Mouse (Mus musculus): ENCODE data around the gene Olfr1347. TPM values are rescaled to one million over a fixed set of nuclear protein-coding genes. Genes with fewer than 3 reads are reported as not detected.

Gene Olfr1347
- polyA plus RNA-seq, 1 experiment from 2014 or later: not detected

DNA sequence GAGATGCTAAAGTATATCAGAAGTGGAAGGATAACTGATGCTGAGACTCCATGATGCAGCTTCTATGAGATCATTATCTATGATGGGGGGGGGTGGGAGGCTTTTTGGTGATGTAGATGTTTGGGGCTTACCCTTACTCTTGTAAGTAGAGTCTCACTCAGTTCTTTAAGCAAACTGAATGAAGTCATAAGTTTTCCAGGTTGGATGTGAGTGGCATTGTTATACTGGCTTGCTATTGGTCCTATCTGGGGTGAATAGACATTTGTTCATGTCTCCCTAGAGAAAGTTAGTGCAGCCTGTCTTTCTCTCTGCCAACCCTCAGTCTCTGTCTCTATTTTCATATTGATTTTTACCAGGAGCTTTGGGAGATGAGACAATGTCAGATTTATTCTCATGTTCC is 43.7 kb downstream of the Olfr1347 start, which contains the start of gene Olfr1336:
Gene Olfr1336, plus strand, starts transcription at position 301 of the 400 bp plus-strand sequence.
- Histone ChIP-seq H3K9me3 (ENCODE audit: control insufficient read depth, low read length) (no peaks in the 10 kb centered on the region), H3K4me2 (ENCODE audit: low read depth, low read length) (no peak within 1 kb of the TSS), H3K36me3 (ENCODE audit: control insufficient read depth, insufficient read depth, low read length) (no peaks in the 10 kb centered on the region), H3K27ac (ENCODE audit: low read length) (no peak within 1 kb of the TSS), H3K9ac (ENCODE audit: low read depth, low read length) (no peak within 1 kb of the TSS), H3K4me3 (ENCODE audit: low read length) (no peak within 1 kb of the TSS), H3K27me3 (replicated peaks; ENCODE audit: control insufficient read depth, insufficient read depth, low read length) (no peaks in the 10 kb centered on the region), H3K4me1 (ENCODE audit: control insufficient read depth, insufficient read depth, low read length) (no peaks in the 10 kb centered on the region)
- ATAC-seq: no peak

DNA sequence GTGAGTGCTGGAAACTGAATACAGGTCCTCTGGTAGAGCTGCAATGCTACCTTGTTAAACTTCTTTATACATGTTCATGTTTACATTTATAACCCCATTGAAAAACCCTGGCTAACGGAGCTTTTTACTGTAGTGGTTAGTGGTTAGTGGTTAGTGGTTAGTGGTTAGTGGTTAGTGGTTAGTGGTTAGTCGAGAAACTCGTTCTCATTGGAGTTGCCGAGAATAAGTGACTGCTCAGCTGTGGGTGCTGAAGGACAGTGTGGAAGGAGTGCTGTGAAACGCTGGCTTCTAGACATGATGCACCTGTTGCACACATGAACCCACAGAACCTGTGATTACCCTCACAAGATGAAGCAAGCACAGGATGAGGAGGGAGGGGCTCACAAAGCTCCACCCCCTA is 51.8 kb downstream of the Olfr1347 start:
- H3K4me2 ChIP-seq (ENCODE audit: low read depth, low read length): no peak overlapping the region
- no peak overlapping the region for H3K9ac ChIP-seq (ENCODE audit: low read depth, low read length)
- 78% methylated on average over 5 of the region's 5 CpGs for WGBS
- no peaks in the 10 kb centered on the region for H3K9me3 ChIP-seq (ENCODE audit: control insufficient read depth, low read length)
- no peaks in the 10 kb centered on the region for H3K36me3 ChIP-seq (ENCODE audit: control insufficient read depth, insufficient read depth, low read length)
- H3K4me1 ChIP-seq (ENCODE audit: control insufficient read depth, insufficient read depth, low read length): no peaks in the 10 kb centered on the region
- H3K27me3 ChIP-seq (replicated peaks; ENCODE audit: control insufficient read depth, insufficient read depth, low read length): no peaks in the 10 kb centered on the region
- no peak for ATAC-seq
- H3K27ac ChIP-seq (ENCODE audit: low read length): no peak overlapping the region
- no peak overlapping the region for H3K4me3 ChIP-seq (ENCODE audit: low read length)

DNA sequence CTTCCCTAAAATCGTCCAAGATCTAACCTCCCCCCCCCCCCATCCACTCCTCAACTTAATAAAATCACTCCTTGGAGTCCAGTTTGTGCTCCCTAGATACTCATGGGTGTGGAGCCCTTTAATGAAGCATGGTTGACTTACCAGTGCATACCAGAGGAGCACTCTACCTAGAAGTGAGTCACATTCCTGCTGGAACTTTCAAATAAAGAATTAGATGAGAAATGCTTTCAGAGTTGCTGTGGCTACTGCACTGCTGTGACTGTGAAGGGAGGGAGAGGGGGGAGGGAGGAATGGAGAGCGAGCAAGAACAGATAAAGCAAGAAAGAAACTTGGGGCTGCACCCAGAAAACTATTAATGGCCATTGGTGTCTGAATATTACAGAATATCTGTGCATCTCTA is 58.4 kb downstream of the Olfr1347 start:
- WGBS: 59% methylated on average over 2 of the region's 2 CpGs
- Histone ChIP-seq H3K27ac (ENCODE audit: low read length) (no peak overlapping the region), H3K4me2 (ENCODE audit: low read depth, low read length) (no peak overlapping the region), H3K4me1 (ENCODE audit: control insufficient read depth, insufficient read depth, low read length) (no peaks in the 10 kb centered on the region), H3K9ac (ENCODE audit: low read depth, low read length) (no peak overlapping the region), H3K9me3 (ENCODE audit: control insufficient read depth, low read length) (no peaks in the 10 kb centered on the region), H3K4me3 (ENCODE audit: low read length) (no peak overlapping the region), H3K36me3 (ENCODE audit: control insufficient read depth, insufficient read depth, low read length) (no peaks in the 10 kb centered on the region), H3K27me3 (replicated peaks; ENCODE audit: control insufficient read depth, insufficient read depth, low read length) (no peaks in the 10 kb centered on the region)
- ATAC-seq: no peak

DNA sequence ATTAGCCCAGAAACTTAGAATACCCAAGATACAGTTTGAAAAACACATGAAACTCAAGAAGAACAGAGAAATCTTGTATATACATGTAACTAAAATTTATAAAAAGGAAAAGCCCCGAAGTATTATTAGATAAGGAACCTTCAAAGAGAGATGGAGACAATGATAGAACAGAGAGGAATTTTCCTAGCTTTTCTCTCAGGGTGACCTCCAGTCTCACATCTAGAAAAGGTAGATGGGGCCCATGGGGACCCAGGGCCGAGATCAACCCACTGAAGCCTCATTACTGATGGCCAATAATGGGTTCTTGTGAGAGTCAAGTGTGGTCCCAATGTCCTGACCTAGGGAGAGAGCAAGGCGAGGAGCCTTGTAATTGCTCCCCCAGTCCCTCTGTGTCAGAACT is 61.2 kb downstream of the Olfr1347 start, which contains the start of gene Olfr1344:
Gene Olfr1344, plus strand, starts transcription at position 301 of the 400 bp plus-strand sequence.
- WGBS: 77% methylated on average over 3 of the region's 3 CpGs

More for the DNA sequence above, 61.2 kb downstream of the Olfr1347 start, which contains the start of gene Olfr1344:
- Histone ChIP-seq H3K4me2 (ENCODE audit: low read depth, low read length) (no peak within 1 kb of the TSS), H3K4me3 (ENCODE audit: low read length) (no peak within 1 kb of the TSS), H3K9ac (ENCODE audit: low read depth, low read length) (no peak within 1 kb of the TSS), H3K9me3 (ENCODE audit: control insufficient read depth, low read length) (no peaks in the 10 kb centered on the region), H3K36me3 (ENCODE audit: control insufficient read depth, insufficient read depth, low read length) (no peaks in the 10 kb centered on the region), H3K4me1 (ENCODE audit: control insufficient read depth, insufficient read depth, low read length) (no peaks in the 10 kb centered on the region), H3K27ac (ENCODE audit: low read length) (no peak within 1 kb of the TSS), H3K27me3 (replicated peaks; ENCODE audit: control insufficient read depth, insufficient read depth, low read length) (no peaks in the 10 kb centered on the region)
- ATAC-seq: no peak

Other genes starting within 250 kb of the Olfr1347 start
- gene Epp13, start 247.0 kb downstream of the Olfr1347 start, polyA plus RNA-seq (2015; fragmentation: Nextera tagmentation; extraction: Ambion mirVana): not detected in 2 replicates
- gene Zfp667, start 213.2 kb downstream of the Olfr1347 start, polyA plus RNA-seq (2015; fragmentation: Nextera tagmentation; extraction: Ambion mirVana): 5.1 and 5.4 TPM in 2 replicates
- 2.8 and 2.9 TPM in 2 replicates for gene Zfp583, start 168.5 kb downstream of the Olfr1347 start, polyA plus RNA-seq (2015; fragmentation: Nextera tagmentation; extraction: Ambion mirVana)
- gene Gm3854, start 156.0 kb downstream of the Olfr1347 start, polyA plus RNA-seq (2015; fragmentation: Nextera tagmentation; extraction: Ambion mirVana): 0.95 and 1.3 TPM in 2 replicates
- 1.6 and 2.1 TPM in 2 replicates for gene Zfp78, start 136.5 kb downstream of the Olfr1347 start, polyA plus RNA-seq (2015; fragmentation: Nextera tagmentation; extraction: Ambion mirVana)
- gene Zfp28, start 116.5 kb downstream of the Olfr1347 start, polyA plus RNA-seq (2015; fragmentation: Nextera tagmentation; extraction: Ambion mirVana): 6.1 and 7.6 TPM in 2 replicates
- 0.11 and 0.39 TPM in 2 replicates for gene Smim17, start 101.0 kb downstream of the Olfr1347 start, polyA plus RNA-seq (2015; fragmentation: Nextera tagmentation; extraction: Ambion mirVana)
- gene Gm20715, start 89.5 kb downstream of the Olfr1347 start, polyA plus RNA-seq (2015; fragmentation: Nextera tagmentation; extraction: Ambion mirVana): not detected in 2 replicates
- gene Olfr1344, start 61.1 kb downstream of the Olfr1347 start, polyA plus RNA-seq (2015; fragmentation: Nextera tagmentation; extraction: Ambion mirVana): not detected in 2 replicates
- gene Olfr1336, start 43.6 kb downstream of the Olfr1347 start, polyA plus RNA-seq (2015; fragmentation: Nextera tagmentation; extraction: Ambion mirVana): not detected in 2 replicates
- not detected in 2 replicates for gene Olfr1346, start 32.7 kb downstream of the Olfr1347 start, polyA plus RNA-seq (2015; fragmentation: Nextera tagmentation; extraction: Ambion mirVana)
- gene Olfr5, start 12.8 kb downstream of the Olfr1347 start, polyA plus RNA-seq (2015; fragmentation: Nextera tagmentation; extraction: Ambion mirVana): not detected in 2 replicates
- gene Olfr1348, start 9.0 kb upstream of the Olfr1347 start, polyA plus RNA-seq (2015; fragmentation: Nextera tagmentation; extraction: Ambion mirVana): not detected in 2 replicates
- not detected in 2 replicates for gene Olfr1349, start 23.2 kb upstream of the Olfr1347 start, polyA plus RNA-seq (2015; fragmentation: Nextera tagmentation; extraction: Ambion mirVana)
- gene Olfr1350, start 65.1 kb upstream of the Olfr1347 start, polyA plus RNA-seq (2015; fragmentation: Nextera tagmentation; extraction: Ambion mirVana): not detected in 2 replicates
- gene Zim1, start 196.7 kb upstream of the Olfr1347 start, polyA plus RNA-seq (2015; fragmentation: Nextera tagmentation; extraction: Ambion mirVana): 3.0 TPM in 2 replicates
- gene Peg3, start 230.7 kb upstream of the Olfr1347 start, polyA plus RNA-seq (2015; fragmentation: Nextera tagmentation; extraction: Ambion mirVana): 58.6 and 63.3 TPM in 2 replicates
- gene Usp29, start 230.8 kb upstream of the Olfr1347 start, polyA plus RNA-seq (2015; fragmentation: Nextera tagmentation; extraction: Ambion mirVana): 2.6 and 3.5 TPM in 2 replicates

Measured in intestine, embryonic 16.5 days (tissue).